Mouse (Mus musculus) heart, adult 18-20 months (tissue): Measurements from ENCODE around the gene Capns1. TPM values are rescaled to one million over a fixed set of nuclear protein-coding genes. Genes with fewer than 3 reads are reported as not detected.
"Not testable (repeated sequence)": the region's sequence is repeated elsewhere in the genome, so short reads cannot be mapped to it uniquely, and the experiment has no call there.

Experiments
- DNase-seq, 2 experiments: peaks; one replicate each; pipeline ENCODE4 v3.0.0; 2021 to 2022; ENCODE audit warnings: mixed read lengths in 1 of 2
- long read RNA-seq, 2 experiments: library from polyadenylated mRNA; stranded (forward); transcript quantifications; one replicate each; pipeline ENCODE4 v2.0.0; 2021
- total RNA-seq, 2 experiments: library from RNA; stranded (reverse); gene quantifications; 2 replicates each; pipeline ENCODE4 v1.2.3; 2021

Gene Capns1
- 100 to 1,000 TPM; 277 to 293 TPM for total RNA-seq
- long read RNA-seq, experiment 1, transcript Capns1-203 (11 exons, 1,429 nt), result major isoform, 23 of 41 reads
- long read RNA-seq, experiment 1, partial matches to known transcripts, result 13 of 41 reads
- long read RNA-seq, experiment 1, other reads (novel, unspliced or antisense), result 2 of 41 reads
- long read RNA-seq, experiment 2, transcript Capns1-203 (11 exons, 1,429 nt), result major isoform, 12 of 20 reads
- long read RNA-seq, experiment 2, partial matches to known transcripts, result 5 of 20 reads
- long read RNA-seq, experiment 2, other reads (novel, unspliced or antisense), result 3 of 20 reads

DNA sequence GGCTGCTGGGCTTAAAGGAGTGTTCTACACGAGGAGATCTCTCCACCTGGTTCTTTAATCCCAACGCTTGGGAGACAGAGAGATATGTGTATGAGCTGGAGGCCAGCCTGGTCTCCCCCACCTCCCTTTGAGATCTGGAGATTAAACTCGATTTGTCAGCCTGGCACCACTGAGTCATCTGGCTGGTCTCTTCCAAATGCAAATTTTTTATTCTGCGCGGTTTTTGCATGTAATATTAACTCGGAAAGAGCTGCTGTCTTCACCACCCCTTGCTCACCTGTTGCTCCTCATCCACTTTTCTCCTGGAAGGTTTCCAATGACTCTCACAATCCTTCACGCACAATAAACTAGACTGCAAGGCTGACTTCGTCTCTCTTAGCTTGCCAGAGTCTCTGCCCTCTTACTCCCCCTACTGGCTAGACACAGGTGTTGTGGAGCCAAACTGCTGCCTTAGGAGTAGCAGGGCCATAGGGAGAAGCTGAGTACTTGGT, at the start of gene Capns1:
Capns1 (minus strand) TSS at position 331 of the 491 bp plus-strand sequence.
- peak; percentile 75 to 80 for DNase-seq

DNA sequence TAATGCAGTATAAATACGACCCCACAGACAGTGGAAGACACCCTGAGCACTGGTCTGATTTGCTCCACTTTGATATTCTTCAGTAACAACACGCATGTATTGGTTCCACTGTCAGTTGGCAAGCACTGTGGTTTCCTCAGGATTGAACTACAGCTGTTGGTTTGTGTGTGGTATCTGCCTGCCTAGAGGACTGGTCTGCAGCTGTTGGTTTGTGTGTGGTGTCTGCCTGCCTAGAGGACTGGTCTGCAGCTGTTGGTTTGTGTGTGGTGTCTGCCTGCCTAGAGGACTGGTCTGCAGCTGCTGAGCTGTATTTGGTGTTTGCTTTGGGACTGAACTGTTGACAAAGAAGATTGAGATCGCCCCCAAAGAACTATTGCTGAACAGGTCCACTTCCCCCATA, 38.8 kb upstream of the Capns1 start:
- not testable (repeated sequence) for DNase-seq

DNA sequence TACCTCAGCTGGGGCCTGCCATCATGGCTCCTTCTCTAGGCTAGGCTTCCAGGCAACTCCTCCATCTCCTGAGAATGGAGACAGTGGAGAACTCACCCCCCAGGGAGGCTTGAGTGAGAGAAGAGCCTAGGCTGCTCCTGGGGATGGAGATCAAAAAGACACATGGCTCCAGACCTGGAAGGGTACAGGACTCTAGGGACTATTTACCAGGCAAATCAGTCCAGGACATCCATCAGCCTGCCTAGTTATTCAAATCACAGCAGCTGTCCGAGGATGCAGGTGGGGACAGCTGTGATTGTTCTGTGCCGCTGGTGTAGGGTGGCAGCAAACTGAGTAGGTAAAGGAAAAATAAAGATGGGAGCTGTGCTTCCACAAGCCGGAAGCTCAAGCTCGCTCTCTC, 37.0 kb upstream of the Capns1 start, which contains the start of gene Ovol3:
Ovol3 (minus strand) TSS at position 101 of the 400 bp plus-strand sequence.
- DNase-seq, result no peak

GRCm38 (mm10) chr7:30235091-30235490, 36.5 kb upstream of the Capns1 start:
- DNase-seq, result no peak

GRCm38 (mm10) chr7:30234276-30234858, 35.8 kb upstream of the Capns1 start:
- DNase-seq, result no peak

- no peak for DNase-seq
Measured at GRCm38 (mm10) chr7:30233387-30233786, 34.8 kb upstream of the Capns1 start.

DNA sequence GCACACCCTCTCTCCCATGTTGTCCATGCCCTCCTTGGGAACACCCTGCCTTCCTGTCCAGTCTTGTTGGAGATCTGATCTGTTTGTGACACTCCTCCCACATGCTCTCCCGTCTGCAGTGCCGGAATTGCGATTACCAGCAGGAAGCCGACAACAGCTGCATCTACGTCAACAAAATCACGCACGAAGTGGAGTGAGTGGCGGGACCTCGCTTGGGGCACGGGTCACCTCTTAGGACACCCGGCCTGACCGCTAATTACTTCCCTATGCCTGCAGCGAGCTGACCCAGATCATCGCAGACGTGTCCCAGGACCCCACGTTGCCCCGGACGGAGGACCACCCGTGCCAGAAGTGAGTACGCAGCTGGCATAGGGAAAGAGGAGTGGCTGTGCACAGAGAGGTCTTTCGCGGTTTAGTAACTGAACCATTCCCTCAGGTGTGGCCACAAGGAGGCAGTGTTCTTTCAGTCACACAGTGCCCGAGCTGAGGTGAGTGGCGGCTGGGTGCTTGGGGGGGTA, 34.1 kb upstream of the Capns1 start:
- DNase-seq, result peak; percentile 49 to 57

DNA sequence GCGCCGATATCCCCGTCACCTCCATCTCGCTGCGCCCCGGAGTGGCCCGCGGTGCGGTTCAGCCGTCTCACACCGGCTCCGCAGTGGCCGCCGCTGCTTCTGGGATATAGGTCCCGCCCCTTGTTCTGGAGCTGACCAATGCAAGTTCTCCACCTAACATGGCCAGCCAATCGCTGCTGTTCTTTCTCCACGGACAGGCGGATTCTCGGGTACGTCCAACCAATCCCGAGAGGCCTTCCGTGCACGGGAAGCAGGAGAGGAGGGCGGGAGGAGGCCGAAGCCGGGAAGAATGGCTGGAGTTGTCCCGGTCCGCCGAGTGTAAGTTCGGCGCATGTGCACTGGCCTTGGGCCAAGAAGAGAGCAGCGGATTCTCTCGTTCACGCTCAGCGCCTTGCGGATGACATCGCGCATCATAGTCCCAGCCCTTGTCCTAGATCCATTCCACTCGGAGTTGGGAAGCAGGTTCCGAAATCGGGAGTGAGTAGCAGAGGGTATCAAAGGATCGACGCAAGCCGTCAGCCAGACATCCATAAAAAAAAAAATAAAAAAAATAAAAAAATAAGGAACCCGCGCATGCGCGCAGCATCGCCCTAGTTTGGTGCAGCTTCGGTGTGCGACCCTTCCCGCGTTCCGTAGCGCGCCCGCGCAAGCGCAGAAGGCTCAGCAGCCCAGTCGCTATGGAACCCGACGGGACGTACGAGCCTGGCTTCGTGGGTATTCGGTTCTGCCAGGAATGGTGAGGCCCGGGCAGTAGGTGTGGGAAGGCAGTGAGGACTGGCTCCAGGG, 33.3 kb upstream of the Capns1 start, which contains the start of the genes Polr2i and Tbcb:
Polr2i (plus strand) TSS at position 280 of the 786 bp plus-strand sequence.
Tbcb (minus strand) TSS at position 604 of the 786 bp plus-strand sequence.
- peak; percentile 99 for DNase-seq

DNA sequence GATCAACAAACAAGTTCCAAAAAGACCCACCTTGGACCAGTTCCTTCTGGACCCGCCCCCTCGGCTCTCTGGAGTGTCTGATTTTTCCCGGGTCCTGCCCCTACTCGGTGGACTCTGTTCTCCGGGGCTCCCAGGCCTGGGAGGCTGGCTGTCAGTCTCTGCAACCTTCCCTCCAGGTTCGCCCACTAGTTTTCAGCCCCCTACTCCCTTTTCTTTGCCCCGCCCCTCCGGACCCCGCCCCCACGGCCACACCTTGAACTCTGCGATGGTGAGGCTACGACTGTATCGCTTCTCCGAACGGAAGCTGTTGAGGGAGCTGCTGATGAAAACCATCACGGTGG, 32.7 kb upstream of the Capns1 start:
- no peak for DNase-seq

- DNase-seq, result no peak
Measured at GRCm38 (mm10) chr7:30224206-30224605, 25.6 kb upstream of the Capns1 start.

DNA sequence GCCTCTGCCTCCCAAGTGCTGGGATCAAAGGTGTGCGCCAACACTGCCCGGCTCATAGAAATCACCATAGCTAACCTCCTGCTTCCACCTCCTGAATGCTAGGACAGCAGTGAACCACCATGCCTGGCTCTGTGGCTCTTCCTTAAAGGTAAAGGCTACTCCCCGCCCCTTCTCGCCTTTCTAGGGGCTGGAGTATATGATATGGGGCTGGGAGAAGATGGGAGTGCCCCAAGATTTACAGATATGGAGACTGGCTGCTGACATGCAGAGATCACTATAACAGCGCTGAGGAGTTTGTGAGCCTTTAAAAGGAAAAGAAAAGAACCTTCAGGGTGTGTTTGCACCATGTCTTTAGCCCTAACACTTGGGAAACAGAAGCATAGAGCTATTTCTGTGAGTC, 23.6 kb upstream of the Capns1 start:
- DNase-seq, result no peak

- no peak for DNase-seq
Measured at GRCm38 (mm10) chr7:30221433-30221832, 22.8 kb upstream of the Capns1 start.

DNA sequence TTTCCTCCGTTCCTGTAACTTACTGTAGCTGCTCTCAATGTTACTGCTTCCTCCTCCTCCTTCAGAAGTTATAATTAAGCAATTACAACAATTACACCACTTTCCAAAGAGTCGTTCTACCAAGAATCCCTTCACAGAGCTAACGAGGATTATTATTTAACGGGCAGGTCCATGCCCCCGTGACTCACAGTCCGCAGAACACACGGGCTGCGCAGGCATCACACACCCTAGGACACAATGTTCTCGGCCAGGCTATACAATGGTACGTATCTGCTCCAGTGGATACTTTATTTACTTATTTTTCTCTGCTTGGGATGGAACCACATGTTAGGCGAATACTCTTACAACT, 21.4 kb upstream of the Capns1 start:
- no peak for DNase-seq

DNA sequence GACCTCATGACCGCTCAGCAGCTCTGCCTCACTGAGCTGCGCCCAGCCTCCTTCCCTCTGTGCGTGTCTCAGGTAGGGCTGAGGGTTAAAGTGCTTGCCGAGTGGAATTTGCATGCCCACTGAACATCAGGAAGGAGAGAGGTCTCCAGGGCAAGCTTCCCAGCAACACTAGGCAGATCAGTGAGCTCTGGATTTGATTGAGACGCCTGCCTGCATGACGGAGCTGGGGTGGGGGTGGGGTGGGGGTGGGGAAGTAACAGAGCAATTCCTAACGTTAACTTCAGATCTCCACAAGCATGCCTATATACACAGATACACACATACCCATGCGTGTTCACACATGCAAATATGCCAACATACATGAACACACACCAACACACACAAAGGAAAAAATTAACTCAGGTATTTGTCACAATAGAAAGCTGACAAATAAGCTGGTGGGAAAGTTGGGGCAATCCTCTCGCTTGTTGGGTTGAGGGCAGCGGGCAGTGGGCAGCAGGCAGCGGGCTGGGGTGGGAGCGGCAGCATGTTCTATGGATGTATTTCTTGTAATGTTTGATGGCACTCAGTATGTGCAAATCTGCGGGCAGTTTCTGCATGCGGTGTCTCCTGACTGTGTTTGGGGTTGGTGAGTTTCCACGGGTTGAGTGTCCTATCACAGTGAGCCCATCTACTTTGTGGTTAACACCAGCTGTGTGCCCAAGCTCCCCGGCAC, 20.8 kb upstream of the Capns1 start:
- DNase-seq, result peak; percentile 49 to 73

- no peak for DNase-seq
Measured at GRCm38 (mm10) chr7:30217277-30217676, 18.7 kb upstream of the Capns1 start.

- peak; percentile 84 to 88 for DNase-seq
Measured at GRCm38 (mm10) chr7:30216723-30217151, 18.1 kb upstream of the Capns1 start.

- no peak for DNase-seq
Measured at GRCm38 (mm10) chr7:30215875-30216274, 17.3 kb upstream of the Capns1 start.

GRCm38 (mm10) chr7:30213881-30214280, 15.3 kb upstream of the Capns1 start:
- DNase-seq, result no peak

DNA sequence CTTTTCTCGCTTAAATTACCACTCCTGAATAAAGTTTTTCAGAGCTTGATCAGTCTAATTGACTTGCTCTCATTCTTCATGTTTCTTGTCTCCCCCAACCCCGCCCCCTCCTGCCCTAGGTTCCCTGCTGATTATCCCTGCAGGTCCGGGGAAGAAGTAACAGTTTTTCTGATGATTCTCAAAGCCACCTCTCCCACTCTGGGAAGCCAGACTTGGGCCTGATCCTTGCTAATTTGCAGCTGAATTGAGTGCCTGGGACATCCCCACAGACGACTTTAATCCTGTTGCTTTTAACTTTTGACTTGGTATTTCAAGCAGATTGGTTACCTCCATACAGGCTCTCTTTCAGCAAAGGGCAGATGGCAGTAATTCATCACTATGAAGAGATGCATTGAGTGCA, 12.4 kb upstream of the Capns1 start:
- no peak for DNase-seq

- DNase-seq, result not testable (repeated sequence)
Measured at GRCm38 (mm10) chr7:30206364-30206763, 7.8 kb upstream of the Capns1 start.

DNA sequence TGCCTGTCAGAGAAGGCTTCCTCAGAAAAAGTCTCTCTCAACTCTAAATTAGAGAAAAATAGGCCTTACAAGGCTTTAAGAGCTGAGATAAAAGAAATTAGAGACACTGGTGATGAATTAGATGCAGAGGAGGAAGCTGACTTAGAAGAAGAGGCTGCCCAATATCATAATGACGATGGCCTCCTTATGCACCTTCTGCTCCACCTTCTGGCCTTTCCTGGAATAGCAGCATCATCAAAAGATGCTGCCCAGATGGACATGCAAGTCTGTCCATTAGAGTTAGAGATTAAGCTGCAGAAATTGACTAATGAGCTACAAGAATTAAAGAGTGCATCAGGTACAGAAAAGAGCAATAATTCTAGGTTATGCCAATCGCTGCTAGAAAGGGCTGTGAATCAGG, 6.8 kb upstream of the Capns1 start:
- DNase-seq, result peak; percentile 71 to 90

GRCm38 (mm10) chr7:30204380-30204779, 5.8 kb upstream of the Capns1 start:
- DNase-seq, result no peak
